Mouse (Mus musculus): ENCODE data around the gene Unc80.
"Not testable (repeated sequence)": the region's sequence is repeated elsewhere in the genome, so short reads cannot be mapped to it uniquely, and the experiment has no call there.

The Unc80 gene

GRCm38 (mm10) chr1:66638177-66638576 is 170.0 kb downstream of the Unc80 start:
- no peak for DNase-seq (ENCODE audit: low spot score)

- no peak for DNase-seq (ENCODE audit: low spot score)
Observed at GRCm38 (mm10) chr1:66646894-66647293, 178.7 kb downstream of the Unc80 start.

DNA sequence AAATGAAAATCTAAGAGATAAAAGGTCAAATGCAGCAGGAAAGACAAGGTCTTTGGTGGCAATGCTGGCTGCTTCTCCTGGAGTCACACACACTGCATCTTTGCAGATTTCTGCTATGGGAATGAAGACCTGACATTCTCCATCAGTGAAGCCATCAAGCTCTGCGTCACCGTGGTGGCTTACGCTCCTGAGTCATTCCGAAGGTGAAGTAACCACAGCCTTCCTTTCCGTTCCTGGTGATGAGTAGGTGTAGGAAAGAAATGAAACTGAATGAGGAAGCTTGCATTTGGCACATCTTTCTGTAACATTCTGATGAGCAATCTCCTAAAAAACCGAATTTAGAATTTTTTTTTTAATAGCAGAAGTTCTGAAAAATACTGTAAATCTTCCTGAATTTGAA is 181.4 kb downstream of the Unc80 start:
- no peak for DNase-seq (ENCODE audit: low spot score)

- no peak for DNase-seq (ENCODE audit: low spot score)
Observed at GRCm38 (mm10) chr1:66650006-66650405, 181.8 kb downstream of the Unc80 start.

GRCm38 (mm10) chr1:66655119-66655746 is 187.1 kb downstream of the Unc80 start:
- no peak for DNase-seq (ENCODE audit: low spot score)

GRCm38 (mm10) chr1:66655747-66656119 is 187.6 kb downstream of the Unc80 start:
- DNase-seq (ENCODE audit: low spot score): no peak

- no peak for DNase-seq (ENCODE audit: low spot score)
Observed at GRCm38 (mm10) chr1:66671475-66671874, 203.3 kb downstream of the Unc80 start.

DNA sequence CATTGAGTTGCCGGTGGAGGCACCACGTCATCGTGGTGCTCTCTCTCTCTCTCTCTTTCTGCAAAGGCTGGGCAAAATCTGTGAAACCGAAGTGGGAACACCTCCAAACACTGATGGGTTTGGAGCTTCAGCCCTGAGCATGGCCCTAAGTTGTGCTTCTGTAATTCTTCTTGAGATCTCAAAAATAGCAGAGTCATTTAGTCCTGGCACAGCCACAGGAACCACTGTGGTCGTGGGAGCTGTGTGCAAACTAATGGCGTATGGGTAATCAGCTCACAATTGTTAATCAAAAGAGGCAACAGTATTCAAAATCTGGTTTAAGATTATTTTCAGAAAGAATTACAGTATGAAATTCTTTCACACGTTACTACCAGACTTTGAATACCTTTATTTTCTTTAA is 204.6 kb downstream of the Unc80 start:
- DNase-seq (ENCODE audit: low spot score): no peak

DNA sequence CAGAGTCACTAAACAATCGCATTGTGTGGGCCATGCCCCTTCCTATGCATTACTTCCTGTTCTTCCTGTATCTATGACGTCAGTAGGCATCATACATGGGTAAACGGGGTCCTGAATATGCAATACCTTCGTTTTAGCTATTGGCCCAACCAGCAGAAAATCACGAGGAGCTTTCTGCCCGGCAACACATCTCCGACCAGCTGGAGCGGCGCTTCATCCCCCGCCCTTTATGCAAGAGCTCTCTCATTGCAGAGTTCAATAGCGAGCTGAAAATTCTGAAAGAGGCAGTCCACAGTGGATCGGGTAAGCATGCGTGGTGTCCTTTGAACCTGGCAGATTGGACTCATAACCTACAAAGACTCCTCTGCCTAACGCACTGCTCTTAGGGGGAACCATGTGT is 209.8 kb downstream of the Unc80 start:
- no peak for DNase-seq (ENCODE audit: low spot score)

GRCm38 (mm10) chr1:66678662-66679061 is 210.5 kb downstream of the Unc80 start:
- DNase-seq (ENCODE audit: low spot score): no peak

GRCm38 (mm10) chr1:66682974-66683373 is 214.8 kb downstream of the Unc80 start:
- DNase-seq (ENCODE audit: low spot score): no peak

GRCm38 (mm10) chr1:66691772-66692171 is 223.6 kb downstream of the Unc80 start:
- DNase-seq (ENCODE audit: low spot score): no peak

DNA sequence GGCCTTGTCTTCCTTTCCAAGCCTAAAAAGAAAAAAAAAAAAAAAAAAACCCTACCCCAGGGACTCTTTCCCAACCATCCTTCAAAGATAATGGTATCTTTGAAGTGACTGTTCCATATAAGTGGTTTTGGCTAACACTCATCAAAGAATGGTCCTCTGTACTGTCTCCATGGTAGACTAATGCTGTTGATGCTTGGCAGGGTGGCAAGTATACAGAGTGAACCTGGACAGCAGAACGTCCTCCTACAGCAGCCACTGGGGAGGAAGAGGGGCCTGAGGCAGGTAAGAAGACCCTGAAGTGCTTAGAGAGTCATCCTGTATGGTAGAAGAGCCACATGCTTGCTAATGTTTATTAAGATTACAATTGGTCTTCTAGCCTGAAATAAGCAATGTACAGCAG is 224.1 kb downstream of the Unc80 start:
- no peak for DNase-seq (ENCODE audit: low spot score)

GRCm38 (mm10) chr1:66692780-66693392 is 224.7 kb downstream of the Unc80 start:
- DNase-seq (ENCODE audit: low spot score): no peak

GRCm38 (mm10) chr1:66694266-66694665 is 226.1 kb downstream of the Unc80 start:
- no peak for DNase-seq (ENCODE audit: low spot score)

DNA sequence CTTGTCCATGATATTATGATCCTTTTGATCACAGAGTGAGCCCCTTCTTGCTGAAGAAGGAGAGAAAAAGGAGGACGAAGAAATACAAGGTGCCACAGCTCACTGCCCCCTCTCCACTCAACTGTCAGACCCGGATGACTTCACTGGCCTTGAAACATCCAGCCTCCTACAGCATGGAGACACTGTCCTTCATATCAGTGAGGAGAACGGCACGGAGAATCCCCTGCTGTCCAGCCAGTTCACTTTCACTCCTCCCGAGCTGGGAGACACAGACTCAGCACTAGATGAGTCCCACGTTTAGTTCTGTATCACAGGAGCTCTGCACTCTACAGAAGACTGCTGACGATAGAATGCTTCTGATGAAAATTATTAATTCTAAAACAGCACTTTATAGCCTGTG is 227.1 kb downstream of the Unc80 start:
- DNase-seq (ENCODE audit: low spot score): no peak

DNA sequence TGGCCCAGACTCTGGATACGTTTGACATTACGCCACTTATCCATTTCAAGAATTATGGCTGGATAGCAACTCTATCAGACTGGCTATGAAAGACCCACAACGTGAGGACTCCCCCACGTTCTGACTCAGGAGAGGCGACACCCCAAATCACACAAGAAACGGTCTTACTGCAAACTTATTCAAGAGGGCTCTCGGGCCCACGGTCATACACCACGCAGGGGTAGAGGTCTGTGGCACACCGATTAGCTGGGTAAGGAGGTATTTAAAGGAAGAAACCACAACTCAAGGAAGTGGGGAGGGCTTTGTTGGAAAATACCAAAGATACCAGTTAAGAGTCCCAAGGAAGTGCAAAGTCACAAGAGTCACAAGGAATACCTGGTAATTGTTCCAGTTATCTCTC is 231.5 kb downstream of the Unc80 start:
- DNase-seq (ENCODE audit: low spot score): not testable (repeated sequence)

DNA sequence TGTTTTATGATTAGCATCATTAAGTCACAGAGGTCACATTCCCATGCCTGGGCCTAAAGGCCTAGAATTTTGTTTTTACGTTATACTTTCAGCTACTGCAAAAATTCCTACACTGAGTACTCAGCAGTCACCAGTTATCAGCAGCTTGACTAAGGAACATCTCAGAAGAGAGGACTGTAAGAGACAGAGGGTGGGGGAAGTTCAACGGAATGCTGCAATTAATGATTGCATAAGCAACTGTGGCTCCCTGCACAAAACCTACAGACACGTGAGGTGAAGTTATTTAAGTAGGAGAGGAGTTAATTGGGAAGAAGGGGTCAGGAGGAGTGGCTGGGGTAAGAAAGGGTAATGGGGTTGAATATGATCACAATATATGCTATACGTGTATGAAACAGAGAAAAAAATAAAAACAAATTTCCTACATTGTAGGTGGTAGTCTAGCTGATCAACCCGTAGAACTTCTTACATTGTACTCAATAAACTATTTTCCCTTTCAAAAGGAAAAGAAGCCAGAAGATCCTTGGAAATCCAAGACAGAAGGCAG is 232.1 kb downstream of the Unc80 start:
- DNase-seq (ENCODE audit: low spot score): no peak

DNA sequence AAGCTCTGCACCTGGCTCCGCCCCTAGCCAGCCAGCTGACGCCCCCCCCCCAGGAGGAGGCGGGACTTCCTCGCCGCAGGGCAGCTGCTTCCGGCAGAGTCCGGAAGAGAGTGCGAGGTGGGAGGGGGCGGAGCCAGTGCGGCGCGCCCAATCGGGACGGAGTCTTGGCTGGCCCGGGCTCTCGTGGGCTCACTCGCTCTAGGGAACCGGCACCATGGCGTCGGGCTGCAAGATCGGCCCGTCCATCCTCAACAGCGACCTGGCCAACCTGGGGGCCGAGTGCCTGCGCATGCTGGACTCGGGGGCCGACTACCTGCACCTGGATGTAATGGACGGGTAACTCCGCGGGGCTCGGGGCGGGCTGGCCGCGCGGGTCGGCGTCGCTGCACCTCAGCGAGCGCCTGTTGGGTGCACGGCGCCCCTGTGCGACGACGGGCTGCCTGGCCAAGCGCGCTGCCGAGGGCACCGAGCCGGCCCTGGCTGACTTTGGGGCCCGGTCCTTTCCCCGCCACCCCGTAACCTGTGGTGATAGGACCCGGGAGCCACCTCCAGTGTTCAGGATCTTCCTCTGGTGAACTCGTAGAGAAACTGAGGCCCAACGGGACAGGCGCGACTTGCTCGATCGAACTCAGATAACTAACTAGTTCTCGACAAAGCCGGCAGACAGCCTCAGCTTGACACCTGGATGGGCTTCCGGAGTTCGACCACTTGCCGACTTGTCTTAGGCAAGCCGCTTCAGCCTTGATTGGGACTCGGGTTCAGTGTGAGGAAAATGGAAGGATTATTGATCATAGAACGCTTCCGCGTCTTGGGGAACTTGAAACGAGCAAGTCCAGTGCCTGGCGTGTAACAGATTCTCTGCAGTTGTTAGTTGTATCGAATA is 232.8 kb downstream of the Unc80 start, which contains the start of gene Rpe:
Rpe (plus strand) TSS at position 139 of the 883 bp plus-strand sequence.
- peak; percentile 87 for DNase-seq (ENCODE audit: low spot score)

- no peak for DNase-seq (ENCODE audit: low spot score)
Observed at GRCm38 (mm10) chr1:66701576-66701940, 233.4 kb downstream of the Unc80 start.

DNA sequence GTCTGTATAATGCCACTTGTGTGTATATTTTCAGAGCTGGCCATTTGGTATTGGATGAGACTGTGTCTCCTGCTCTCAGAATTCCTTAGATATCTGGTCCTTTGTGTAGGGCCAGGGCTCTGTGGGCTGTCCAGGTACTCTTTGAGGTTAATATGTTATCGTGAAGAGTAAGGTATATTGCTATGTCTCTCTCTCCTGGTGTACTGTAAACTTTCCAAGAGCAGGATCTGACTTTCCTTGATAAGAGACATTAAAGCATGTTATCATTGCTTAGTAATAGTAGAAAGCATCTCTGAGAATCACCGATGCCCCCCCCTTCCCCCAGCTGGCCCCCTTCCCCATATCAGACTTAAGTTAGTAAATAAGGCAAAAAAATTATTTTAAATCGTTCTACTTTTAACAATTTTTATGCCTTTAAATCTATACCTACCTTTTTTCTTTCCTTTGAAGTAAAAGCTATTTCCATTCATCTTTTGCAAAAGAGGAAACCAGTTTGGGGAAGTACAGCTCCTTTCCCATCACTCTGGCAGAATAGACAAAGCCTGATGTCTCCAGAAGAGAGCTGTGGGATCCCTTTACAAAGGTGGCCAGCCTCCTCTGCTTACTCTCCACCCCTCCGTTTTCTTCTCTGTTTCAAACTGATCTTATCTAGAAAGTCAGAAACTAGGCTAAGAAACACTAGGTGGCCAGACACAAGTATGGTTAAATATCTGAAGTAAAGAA is 234.6 kb downstream of the Unc80 start:
- DNase-seq (ENCODE audit: low spot score): no peak

DNA sequence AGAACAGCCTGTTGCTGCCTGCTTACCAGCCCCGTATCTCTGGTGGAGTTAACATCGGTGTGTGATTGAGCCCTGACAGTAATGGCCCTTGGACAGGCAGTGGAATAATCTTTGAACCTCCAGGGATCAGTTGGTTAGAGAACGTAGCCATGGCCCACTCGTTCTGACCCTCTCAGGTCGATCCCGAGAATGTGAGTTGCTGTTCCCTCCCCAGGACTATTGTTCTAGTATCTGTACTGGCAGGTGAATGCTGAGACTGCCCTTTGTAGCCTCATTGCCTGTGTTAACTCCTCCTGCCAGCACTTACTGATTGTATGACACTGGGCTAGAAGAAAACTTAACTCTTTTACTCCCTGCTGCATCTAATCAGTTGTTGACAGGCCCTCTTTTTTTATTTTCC is 236.4 kb downstream of the Unc80 start:
- no peak for DNase-seq (ENCODE audit: low spot score)

Data from ovary, postnatal 14 days (tissue).